Mouse (Mus musculus): ENCODE results near the gene Srgap3.

Gene Srgap3

DNA sequence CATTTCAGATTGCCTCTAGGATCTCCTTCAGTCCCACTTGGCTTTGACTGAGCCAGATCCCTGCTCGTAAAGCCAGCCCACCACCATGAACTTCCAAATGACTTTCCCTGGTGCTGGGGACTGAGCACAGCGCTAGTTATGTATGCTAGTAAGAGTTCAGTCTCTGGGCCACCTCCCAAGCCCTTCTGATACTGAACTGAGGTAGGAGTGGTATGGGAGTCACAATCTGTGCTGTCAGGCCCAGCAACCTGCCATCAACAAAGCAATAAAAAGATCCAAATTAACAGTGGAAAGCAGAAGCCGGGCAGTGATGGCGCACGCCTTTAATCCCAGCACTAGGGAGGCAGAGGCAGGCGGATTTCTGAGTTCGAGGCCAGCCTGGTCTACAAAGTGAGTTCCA, 134.2 kb downstream of the Srgap3 start:
- CTCF ChIA-PET, result no interaction called here

DNA sequence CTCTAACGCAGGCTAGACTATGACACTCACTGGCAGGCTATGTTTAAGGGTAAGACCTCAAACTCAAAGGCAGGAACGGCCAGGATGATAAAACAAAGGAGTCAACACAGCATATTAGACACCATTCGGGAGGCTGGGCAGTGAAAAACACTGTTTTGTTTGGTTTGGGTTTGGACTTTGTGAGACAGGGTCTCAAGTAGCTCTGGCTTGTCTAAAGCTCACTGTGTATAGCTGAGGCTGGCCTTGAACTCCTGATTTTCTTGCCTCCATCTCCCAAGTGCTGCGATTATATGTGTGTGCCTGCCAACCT, 136.6 kb downstream of the Srgap3 start:
- CTCF ChIA-PET, result no interaction called here

DNA sequence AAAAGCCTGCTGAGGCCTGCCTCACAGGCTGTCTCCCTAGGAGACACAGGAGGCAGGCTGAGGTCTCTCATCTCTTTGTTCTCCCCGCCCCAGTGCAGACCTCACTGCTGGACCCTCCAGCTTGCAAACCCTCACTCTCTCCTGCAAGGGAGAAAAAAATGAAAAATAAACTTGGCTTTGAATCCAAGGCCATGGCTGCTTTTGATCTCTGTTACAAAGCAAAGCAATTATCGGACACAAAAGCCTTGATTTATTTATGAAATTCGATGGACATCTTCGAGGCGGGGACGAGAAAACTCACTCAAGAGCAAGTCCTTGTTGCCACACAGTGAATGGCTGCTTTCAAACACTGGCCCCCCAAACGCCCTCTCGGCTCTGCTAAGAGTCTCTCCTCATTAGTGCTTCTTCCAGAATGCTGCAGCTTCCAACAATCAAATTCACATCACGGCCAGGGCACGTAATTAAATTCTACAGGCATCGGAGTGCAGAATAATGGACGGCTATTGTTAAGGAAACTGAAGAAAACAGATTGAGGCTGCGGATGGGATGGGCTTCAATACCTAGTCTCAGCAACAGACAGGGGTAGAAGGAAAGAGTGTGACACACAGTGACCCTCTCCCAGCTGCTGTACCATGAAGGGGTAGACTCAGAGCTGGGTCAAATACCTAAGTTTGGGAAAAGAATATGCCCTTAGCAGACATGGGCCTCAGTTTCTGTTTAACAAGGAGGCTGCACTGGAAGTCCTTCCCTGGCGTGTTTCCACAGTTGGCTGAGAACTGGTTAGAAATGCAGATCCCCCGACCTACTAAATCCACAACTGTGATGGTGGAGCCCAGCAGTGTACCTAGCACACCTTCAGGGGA, 137.2 kb downstream of the Srgap3 start:
- CTCF ChIA-PET, result no interaction called here

DNA sequence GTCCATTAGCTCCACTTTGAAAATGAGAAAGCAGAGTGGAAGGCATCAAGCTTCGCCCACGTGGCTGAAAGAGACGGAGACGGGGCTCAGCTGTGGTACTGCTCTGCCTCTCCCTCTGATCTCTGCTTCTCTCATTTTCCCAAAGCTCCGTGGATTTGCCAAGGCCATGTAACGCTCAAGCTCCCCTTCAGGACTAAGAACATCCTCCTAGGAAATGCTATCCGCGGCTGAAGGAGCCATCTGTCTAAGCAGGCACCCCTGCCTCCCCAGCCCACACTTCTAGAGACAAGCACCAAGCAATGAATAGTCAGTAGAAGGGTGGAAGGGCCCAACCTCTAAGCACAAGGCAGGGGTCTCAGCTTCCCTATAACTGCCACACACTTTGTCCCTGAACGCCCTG, 138.3 kb downstream of the Srgap3 start:
- CTCF ChIA-PET, result no interaction called here

DNA sequence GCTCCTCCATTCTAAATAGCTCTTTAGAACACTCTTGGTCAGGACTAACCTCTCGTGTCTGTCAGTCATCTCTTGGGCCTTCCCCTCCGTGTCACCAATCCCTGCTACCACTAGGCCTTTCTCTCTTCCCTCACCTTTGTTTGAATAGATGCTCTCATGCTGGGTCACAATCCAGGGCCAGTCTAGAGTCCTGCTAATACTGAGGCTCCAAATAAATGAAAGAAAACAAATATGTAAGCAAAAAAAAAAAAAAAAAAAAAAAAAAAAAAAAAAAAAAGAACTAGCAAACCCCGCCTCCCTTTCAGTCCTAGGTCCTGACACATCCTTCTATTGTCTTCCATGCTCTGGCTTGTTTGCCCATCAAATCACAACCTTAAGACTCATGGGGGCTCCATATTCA, 145.1 kb downstream of the Srgap3 start:
- CTCF ChIA-PET, result no interaction called here

DNA sequence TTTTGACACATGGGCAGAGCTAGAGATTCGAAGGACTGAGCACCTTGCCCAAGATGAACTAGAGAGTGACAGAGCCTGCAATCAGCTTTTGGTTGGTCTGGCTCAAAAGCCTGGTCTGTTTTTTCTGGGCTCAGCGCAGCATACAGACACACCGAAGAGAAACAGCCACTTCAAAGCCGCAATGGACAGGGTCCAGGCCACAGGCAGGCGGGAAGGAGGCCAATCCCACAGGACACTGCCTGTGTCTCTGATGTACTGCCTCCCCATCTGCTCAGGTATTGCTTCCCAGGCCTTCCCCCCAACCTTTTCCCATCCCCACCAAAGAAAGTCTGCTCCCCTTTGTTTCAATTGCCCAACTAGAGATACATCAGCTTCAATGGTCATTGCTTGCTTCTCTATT, 148.7 kb downstream of the Srgap3 start:
- CTCF ChIA-PET, result no interaction called here

DNA sequence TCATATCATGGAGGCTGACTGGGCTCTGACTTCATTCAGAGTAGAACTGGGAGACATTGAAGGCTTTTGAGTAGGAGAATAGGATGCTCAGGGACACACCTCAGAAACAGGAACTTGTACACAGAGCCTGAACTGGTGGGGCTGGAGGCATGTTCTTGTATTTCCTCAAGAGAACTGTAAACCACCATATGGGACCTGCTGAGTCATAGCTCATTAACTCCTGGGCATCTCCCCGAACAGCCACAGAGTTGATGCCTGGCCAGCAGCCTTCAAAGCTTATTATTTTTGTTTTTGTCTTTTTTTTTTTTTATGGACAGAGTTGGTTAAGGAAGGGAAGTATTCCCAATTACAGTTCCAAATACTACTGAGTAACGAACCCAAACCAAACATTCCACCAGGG, 150.5 kb downstream of the Srgap3 start:
- CTCF ChIA-PET, result no interaction called here

DNA sequence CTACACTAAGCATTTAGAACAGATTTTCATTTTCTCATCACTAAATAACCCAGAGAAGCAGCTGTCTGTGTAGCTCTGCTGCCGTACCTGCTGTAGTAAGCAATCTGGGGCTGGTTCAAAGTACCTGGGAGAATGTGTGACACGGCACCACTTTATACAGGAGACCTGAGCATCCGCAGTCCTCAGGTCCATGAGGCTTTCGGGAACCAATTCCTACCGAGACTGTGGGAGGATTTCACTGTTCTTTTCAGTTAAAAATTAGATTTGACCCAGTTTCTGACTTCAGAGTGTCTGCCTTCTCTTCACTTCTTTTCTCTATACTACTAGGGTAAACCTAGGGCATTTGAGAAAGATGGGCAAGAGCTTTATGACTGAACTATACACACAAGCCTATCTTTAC, 153.2 kb downstream of the Srgap3 start:
- CTCF ChIA-PET, result no interaction called here

DNA sequence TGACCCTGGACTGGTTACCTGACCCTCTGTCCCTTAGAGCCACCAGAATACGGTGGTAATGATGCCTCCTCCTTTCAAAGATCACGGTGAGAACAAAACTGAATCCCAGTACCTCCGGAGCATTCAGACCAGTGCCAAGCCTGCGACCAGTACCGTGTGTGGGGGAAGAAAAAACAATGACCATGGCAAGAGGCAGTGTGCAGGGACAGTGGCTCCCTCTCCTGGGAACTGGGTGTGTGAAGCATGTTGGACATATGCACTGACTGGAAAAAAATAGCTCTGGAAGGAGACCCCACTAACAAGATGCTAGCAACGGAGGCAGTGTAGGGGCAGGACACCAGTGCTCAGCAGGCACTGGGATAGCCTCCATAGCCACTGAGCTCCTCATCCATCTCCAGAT, 157.2 kb downstream of the Srgap3 start:
- CTCF ChIA-PET, result no interaction called here

DNA sequence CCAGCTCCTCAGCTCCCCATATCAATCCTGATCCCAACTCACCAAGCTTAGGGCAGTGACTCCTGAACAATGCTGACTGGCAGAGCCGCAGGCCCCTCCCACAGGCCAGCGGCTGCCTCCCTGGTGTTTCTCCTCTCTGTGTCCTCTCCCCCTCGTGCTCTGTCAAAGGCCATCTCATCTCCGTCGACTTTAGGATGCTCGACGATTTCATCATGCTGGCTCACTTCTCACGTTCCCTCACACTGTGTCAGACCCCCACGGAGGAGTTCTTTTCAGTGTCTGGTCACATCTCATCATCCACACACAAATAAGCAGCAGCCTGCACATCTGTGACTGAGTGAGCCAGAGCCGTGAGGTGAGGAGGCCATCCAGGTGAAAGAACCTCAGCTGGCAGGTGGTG, 158.4 kb downstream of the Srgap3 start:
- CTCF ChIA-PET, result no interaction called here

DNA sequence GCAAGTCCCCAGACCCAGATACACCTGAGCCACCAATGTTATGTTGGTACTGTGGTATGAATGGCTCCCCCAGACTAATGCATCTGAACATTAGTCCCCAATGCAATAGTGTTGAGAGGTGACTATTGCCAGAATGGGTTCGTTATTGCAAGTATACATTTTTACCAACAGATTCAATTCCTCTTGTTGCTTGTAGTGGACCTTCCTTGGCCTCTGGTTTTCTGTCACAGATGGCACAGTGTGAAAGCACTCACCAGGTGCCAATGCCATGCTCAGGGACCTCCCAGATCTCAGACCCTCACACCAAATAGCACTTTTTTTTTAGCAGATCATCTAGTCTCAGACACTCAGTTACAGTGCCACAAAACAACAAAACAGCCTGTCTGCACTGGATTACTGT, 158.9 kb downstream of the Srgap3 start:
- CTCF ChIA-PET, result no interaction called here

DNA sequence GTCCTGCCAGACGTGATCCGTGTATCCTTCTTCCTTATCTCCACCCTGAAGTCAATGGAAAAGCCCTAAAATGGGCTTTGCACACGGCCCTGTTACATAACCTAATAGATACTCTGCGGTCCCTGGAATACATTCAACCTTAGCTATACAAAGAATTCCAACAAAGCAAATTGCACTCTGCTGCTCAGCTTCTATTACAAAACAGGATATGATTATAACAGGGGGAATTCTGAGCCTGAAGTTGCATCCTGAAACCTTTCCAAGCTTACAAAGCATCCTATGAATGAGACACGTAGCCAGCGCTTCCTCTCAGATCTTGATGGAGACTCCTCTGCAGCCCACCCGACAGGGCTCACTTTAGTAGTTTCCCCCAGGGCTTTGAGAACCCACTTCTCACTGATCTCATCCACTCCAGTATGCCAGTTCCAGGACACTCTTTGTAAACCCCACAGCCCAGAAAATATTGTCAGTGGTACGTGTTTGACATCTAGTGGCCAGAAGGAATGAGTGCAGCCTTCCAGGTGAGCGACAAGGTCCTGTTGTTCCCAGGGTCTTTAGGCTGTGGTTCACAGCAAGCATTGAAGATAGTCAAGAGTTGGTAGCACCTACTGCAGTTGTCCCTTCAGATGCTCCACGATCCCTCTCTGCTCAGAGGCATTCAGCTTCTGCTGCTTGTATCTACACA, 165.5 kb downstream of the Srgap3 start:
- CTCF ChIA-PET, result no interaction called here

DNA sequence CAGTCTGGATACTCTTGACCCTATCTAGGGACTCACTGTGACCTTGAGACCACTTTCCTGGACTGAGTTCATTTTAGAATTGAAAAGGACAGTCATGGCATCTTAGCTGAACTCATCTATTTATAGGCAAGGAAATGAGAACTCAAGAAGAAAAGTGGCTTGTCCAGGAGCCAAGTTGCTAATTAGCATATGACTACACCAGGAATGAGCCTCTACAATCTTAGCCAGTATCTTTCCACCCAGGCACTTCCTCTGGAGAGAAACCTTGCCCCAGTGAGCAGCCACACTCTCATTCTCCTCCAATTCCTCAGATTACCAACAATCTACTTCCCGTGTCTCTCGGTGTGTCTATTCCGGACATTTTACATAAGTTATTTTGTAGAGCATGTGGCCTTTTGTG, 168.9 kb downstream of the Srgap3 start:
- CTCF ChIA-PET, result no interaction called here

DNA sequence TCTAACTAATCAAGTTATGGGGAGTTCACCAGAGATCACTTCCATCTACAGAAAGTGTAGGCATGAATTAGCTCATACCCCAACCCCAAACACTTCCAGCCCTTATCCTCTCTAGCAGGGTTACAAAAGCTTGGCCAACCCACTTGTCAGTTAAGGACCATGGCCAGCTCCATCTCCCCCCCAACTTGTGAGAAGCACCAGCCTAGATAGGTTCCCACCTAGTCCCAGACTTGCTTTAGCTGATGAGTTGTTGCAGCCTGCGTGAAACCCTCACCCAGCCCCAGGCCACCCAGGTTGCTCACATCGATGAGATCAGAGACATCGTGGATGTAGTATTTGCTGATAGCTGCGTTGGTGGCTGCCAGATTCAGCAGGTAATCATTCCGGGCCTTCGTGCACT, 170.3 kb downstream of the Srgap3 start:
- CTCF ChIA-PET, result no interaction called here

DNA sequence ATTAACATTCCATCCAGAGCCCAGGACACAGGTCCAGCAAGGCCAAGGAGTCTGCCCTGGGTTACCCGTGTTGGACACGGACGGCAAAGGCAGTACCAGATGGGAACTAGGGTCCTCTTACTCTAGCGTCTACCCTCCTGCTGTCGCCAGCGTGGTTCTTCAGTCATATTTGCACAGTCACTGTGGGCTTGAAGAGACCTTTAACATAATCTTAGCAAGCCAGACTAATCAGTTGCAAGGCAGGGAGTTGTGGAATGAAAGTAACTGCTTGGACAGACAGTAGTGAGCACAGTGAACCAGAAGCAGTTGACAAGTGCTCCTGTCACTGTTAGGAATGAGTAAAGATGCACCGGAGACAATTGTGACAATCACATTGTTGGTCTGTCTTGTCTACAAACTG, 173.3 kb downstream of the Srgap3 start:
- CTCF ChIA-PET, result no interaction called here

DNA sequence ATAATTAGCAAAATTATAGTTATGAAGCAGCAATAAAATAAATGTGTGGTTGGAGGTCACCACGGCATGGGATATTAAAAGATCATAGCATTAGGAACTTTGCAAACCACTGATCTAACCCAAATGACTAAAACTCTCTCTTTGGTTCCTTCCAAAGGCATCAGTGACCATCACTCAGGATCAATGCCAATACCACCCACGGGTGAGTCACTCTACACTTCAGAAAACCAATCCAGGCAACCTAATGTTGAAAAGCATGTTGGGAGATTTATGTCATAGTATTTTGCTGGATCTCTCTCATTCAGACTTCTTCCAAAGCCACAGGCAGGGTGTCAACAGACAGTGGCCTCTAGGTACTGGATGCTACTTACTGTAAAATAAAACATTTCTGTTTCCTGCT, 176.1 kb downstream of the Srgap3 start:
- CTCF ChIA-PET, result no interaction called here

DNA sequence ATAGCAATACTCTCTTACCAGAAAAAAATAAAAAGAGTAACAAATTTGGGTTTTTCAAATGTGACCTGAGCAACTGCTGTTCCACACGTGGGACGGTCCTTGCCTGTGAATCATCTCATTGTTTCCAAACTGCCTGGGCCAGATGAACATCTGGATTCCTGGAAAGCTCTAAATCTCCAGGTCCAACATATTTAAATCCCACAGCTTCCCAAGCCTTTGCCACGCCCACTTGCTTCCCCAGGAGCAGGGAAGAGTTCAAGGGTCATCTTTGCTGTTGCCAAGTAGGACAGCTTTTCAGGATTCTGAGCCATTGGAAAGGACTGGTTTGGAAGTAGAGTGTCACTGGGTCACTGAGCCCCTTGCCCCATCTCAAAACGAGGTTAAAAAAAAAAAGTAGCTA, 188.5 kb downstream of the Srgap3 start:
- CTCF ChIA-PET, result no interaction called here

DNA sequence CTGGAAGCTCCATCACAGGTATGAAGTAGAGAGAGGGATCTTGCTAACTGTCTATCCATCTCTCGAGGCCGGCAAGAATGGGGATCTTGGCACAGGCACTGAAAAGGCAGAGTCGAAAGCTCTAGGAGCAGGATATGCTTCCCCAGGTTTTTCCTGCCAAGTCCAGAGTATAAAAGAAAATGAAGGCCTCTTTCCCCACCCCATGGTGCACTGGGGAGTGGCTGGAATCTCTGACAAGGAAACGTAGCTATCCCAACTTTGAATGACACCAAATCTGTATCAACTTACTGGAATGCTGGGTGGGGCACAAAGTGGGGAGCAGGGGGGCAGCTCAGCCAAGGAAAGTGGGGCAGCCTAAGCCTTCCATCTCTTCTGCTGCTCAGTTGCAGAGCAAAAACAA, 190.2 kb downstream of the Srgap3 start:
- CTCF ChIA-PET, result no interaction called here

DNA sequence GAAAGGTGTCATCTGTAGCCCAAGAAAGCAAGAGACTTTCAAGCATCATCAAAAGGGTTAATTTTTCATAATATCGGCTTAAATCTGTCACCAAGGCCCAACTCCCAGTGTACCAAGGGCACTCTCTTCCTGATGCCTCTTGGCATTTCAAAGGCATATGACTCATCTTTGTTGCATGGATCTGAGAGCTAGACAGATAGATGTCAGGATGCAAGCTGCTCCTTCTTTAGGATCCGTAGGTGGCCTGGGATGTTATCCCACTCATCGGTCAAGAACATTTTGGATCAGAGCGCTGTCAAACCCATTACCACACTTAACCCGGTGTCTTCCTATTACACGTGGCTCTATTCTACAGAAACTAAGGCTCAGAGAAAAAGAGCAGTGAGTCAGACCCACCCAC, 192.1 kb downstream of the Srgap3 start:
- CTCF ChIA-PET, result no interaction called here

DNA sequence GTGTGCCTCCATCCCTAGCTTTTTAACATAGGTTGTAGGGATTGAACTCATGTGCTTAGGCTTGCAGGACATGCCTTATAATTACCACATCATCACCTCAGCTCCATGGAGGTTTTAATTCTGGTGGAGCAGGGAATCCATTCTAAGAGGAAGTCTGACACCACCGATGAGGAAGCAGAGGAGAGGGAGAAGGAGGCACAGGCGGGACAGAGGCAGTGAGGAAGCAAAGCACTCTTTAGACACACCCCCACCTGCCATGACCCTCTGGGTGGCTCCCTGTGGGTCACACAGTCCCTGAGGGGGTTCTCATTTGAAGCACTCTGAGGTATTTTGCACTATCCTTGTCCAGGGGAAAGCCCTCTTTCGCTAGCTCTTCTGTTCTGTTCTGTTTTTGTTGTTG, 194.5 kb downstream of the Srgap3 start:
- CTCF ChIA-PET, result interaction anchor here (0.7 kb wide), 1 partner anchor 164 kb away, joined by 19 read pairs; no protein-coding TSS in a partner anchor

DNA sequence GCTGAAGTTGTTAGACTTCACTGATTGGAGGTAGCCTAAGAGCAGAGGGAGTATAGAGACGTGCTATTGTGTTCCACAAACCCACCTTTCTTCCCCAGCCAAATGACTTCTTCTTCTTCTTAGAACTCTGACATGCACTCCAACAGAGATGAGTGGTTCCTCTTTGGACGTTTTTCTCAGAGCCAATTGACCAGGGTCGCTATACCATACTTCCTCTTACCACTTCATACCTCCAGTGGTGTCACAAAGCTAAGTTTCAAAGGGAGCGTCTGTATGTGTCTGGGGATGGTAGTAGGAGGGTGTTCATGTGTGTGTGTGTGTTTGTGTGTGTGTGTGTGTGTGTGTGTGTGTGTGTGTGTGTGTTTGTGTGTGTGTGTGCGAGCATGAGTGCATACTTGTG, 195.1 kb downstream of the Srgap3 start:
- CTCF ChIA-PET, result interaction anchor here (0.7 kb wide), 1 partner anchor 164 kb away, joined by 19 read pairs; no protein-coding TSS in a partner anchor

DNA sequence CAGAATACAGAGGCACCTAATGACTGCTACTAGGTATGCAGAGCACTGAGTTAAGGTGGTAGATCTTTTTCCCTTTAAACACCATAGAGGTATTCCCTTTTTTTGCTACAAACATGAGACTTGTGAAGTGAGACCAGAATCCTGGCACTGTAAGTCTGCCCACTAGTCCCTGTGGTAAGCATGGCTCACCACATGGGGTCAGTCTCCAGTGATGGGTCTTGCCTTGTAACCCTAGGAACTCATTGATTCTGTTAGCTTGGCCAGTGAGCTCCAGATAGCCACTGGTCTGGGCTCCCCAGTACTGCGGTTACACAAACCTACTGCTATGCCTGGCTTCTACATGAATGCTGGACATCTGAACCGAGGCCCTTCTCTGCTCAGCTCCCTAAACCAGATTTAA, 204.8 kb downstream of the Srgap3 start:
- CTCF ChIA-PET, result no interaction called here

DNA sequence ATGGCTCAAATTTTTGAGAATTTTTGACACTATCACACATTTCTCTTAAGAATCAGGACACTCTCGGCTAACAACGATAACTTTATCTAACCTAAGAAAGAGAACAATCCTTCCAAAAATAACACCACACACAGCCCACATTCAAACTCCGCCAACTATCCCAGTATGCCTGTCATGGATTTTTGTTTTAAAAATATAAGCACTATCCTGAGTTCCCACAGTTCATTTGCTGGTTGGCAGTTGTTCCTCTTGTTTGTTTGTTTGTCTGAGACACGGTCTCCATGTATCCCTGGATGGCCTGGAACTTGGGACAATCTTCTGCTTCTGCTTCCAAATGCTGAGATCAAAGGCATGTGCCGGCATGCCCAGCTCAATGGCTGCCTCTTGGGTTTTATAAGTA, 205.3 kb downstream of the Srgap3 start:
- CTCF ChIA-PET, result no interaction called here

DNA sequence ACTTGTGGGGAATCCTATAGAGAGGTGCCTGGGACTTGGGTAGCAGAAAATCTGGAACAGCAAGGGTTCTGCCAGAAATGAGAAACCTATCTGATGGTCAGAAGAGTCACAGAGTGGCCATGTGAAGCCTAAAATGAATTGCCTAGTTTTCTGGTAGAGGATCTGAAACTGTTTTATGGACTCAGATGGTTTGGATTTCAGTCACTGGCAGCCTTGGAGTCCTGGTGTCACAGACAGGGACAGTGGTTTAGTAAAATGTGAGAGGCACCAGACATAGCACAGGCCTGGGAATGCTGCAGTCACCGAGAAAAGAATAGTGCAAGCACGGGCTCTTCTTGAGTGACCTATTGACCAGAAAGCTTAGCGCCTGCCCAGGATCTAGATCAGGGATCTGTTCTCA, 207.4 kb downstream of the Srgap3 start:
- CTCF ChIA-PET, result no interaction called here
